Mouse (Mus musculus) limb, embryonic 12.5 days (tissue): ENCODE results near the gene Timm44. TPM values are rescaled to one million over a fixed set of nuclear protein-coding genes. Genes with fewer than 3 reads are reported as not detected.

Experiments
- ATAC-seq: fragments of 200-750 bp; cut with Nextera tagmentation; 2 replicates; pipeline ENCODE4 v1.8.0; 2017; ENCODE audit warnings: low read depth, moderate TSS enrichment; ENCODE audit not compliant: insufficient number of reproducible peaks, insufficient read depth, low FRiP score, low TSS enrichment
- H3K27ac ChIP-seq: fragments of 300-500 bp; sonication (generic); 2 replicates; pipeline ENCODE4 v1.5.1; 2016; ENCODE audit warnings: mild to moderate bottlenecking, moderate library complexity
- H3K27me3 ChIP-seq: fragments of 300-500 bp; sonication (generic); 2 replicates; pipeline ENCODE4 v1.6.1; 2016; ENCODE audit warnings: mild to moderate bottlenecking, moderate library complexity
- H3K36me3 ChIP-seq: fragments of 300-500 bp; sonication (generic); 2 replicates; pipeline ENCODE4 v1.6.1; 2016; ENCODE audit warnings: mild to moderate bottlenecking, moderate library complexity
- H3K4me1 ChIP-seq: fragments of 300-500 bp; sonication (generic); replicated peaks from 2 replicates; pipeline ENCODE4 v1.6.1; 2016
- H3K4me2 ChIP-seq: fragments of 300-500 bp; sonication (generic); 2 replicates; pipeline ENCODE4 v1.6.1; 2016; ENCODE audit warnings: mild to moderate bottlenecking, moderate library complexity
- H3K4me3 ChIP-seq: fragments of 300-500 bp; sonication (generic); replicated peaks from 2 replicates; pipeline ENCODE4 v1.5.1; 2016; ENCODE audit warnings: mild to moderate bottlenecking
- H3K9ac ChIP-seq: fragments of 300-500 bp; sonication (generic); replicated peaks from 2 replicates; pipeline ENCODE4 v1.6.1; 2016; ENCODE audit warnings: mild to moderate bottlenecking, moderate library complexity
- H3K9me3 ChIP-seq: fragments of 300-500 bp; sonication (generic); 2 replicates; pipeline ENCODE4 v1.6.1; 2016; ENCODE audit warnings: mild to moderate bottlenecking, moderate library complexity
- WGBS: fragments of 180-500 bp; shearing (Covaris S2); methylation state at CpG from one replicate; pipeline ENCODE4 v1.1.7; 2016; 5-methylcytosine and 5-hydroxymethylcytosine counted together
- polyA plus RNA-seq: library from polyadenylated mRNA; unstranded; fragments of >200 nt; fragmentation: Nextera tagmentation; extraction: Ambion mirVana; gene quantifications from 2 replicates; pipeline ENCODE4 v1.2.1, GENCODE M21; 2016

Timm44 gene
- polyA plus RNA-seq, 1 experiment from 2014 or later, result 66.7 TPM

- Histone ChIP-seq H3K27ac (no peak overlapping the region), H3K4me1 (peaks cover 38% of the 10 kb centered on the region), H3K4me2 (no peak overlapping the region), H3K4me3 (no peak overlapping the region), H3K9me3 (no peaks in the 10 kb centered on the region), H3K36me3 (peaks cover 60% of the 10 kb centered on the region), H3K27me3 (peaks cover 4% of the 10 kb centered on the region), H3K9ac (no peak overlapping the region)
- ATAC-seq, result peak; percentile 10; the same call in 1 of the 2 replicates
- WGBS, result 33% methylated on average over 26 of the region's 26 CpGs
Observed at GRCm38 (mm10) chr8:4250306-4250970, 25.3 kb downstream of the Timm44 start.

DNA sequence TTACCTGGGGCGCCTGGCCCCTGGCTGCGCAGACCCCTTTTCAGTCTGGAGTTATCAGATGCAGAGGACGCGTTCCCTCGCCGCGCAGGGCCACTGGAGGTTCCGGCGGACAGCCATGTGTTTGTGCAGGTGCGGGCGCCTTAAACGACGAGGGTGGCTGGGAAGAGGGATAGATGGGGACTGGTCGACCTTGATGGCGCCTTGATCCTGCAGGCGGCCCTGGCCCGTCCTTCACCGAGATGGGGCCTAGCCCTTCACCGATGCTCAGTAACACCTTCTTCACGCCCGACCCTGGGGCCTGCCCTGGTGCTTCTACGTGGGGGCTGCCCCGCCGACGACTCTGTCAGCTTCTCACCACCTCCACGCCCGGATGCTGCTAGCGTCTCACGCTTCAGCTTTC lies 26.5 kb downstream of the Timm44 start:
- no peak for ATAC-seq
- WGBS, result 14% methylated on average over 29 of the region's 29 CpGs
- Histone ChIP-seq H3K4me1 (peaks cover 35% of the 10 kb centered on the region), H3K4me3 (peak overlapping the region; percentile 13), H3K4me2 (peak overlapping the region; percentile 27), H3K9me3 (no peaks in the 10 kb centered on the region), H3K36me3 (peaks cover 60% of the 10 kb centered on the region), H3K27me3 (peaks cover 4% of the 10 kb centered on the region), H3K27ac (peak overlapping the region; percentile 72; the same call in 1 of the 2 replicates), H3K9ac (peak overlapping the region; percentile 47; the same call in 1 of the 2 replicates)

- WGBS, result 83% methylated on average over 15 of the region's 15 CpGs
- peaks cover 71% of the 10 kb centered on the region for H3K36me3 ChIP-seq
- no peaks in the 10 kb centered on the region for H3K9me3 ChIP-seq
- ATAC-seq, result no peak
- no peak within 1 kb of the TSS for H3K4me3 ChIP-seq
- H3K27me3 ChIP-seq, result peaks cover 4% of the 10 kb centered on the region
- peak within 1 kb of the TSS; percentile 72; the same call in 1 of the 2 replicates for H3K27ac ChIP-seq
- peak within 1 kb of the TSS; percentile 27; the same call in 1 of the 2 replicates for H3K4me2 ChIP-seq
- H3K9ac ChIP-seq, result peak within 1 kb of the TSS; percentile 47; the same call in 1 of the 2 replicates
- H3K4me1 ChIP-seq, result peaks cover 29% of the 10 kb centered on the region
Observed at GRCm38 (mm10) chr8:4247951-4248540, 27.7 kb downstream of the Timm44 start, which contains the start of gene Tgfbr3l. Gene Tgfbr3l, plus strand, starts transcription at chr8:4248214.

GRCm38 (mm10) chr8:4247241-4247640 lies 28.5 kb downstream of the Timm44 start:
- ATAC-seq, result no peak
- no peak overlapping the region for H3K4me3 ChIP-seq
- H3K4me2 ChIP-seq, result no peak overlapping the region
- no peak overlapping the region for H3K9ac ChIP-seq
- H3K27me3 ChIP-seq, result peaks cover 4% of the 10 kb centered on the region
- peaks cover 25% of the 10 kb centered on the region for H3K4me1 ChIP-seq
- no peak overlapping the region for H3K27ac ChIP-seq
- 93% methylated on average over 8 of the region's 8 CpGs for WGBS
- peaks cover 79% of the 10 kb centered on the region for H3K36me3 ChIP-seq
- no peaks in the 10 kb centered on the region for H3K9me3 ChIP-seq

- no peak overlapping the region for H3K27ac ChIP-seq
- H3K4me3 ChIP-seq, result no peak overlapping the region
- H3K36me3 ChIP-seq, result peaks cover 94% of the 10 kb centered on the region
- no peaks in the 10 kb centered on the region for H3K9me3 ChIP-seq
- ATAC-seq, result no peak
- peaks cover 4% of the 10 kb centered on the region for H3K27me3 ChIP-seq
- 84% methylated on average over 13 of the region's 13 CpGs for WGBS
- H3K4me2 ChIP-seq, result no peak overlapping the region
- peaks cover 22% of the 10 kb centered on the region for H3K4me1 ChIP-seq
- H3K9ac ChIP-seq, result no peak overlapping the region
Observed at GRCm38 (mm10) chr8:4245737-4246136, 30.0 kb downstream of the Timm44 start.

GRCm38 (mm10) chr8:4245061-4245460 lies 30.7 kb downstream of the Timm44 start:
- Histone ChIP-seq H3K9ac (no peak overlapping the region), H3K27ac (no peak overlapping the region), H3K36me3 (peaks cover 94% of the 10 kb centered on the region), H3K4me2 (no peak overlapping the region), H3K4me3 (no peak overlapping the region), H3K9me3 (no peaks in the 10 kb centered on the region), H3K27me3 (peaks cover 4% of the 10 kb centered on the region; the same call in 1 of the 2 replicates), H3K4me1 (peaks cover 21% of the 10 kb centered on the region)
- WGBS, result 92% methylated on average over 5 of the region's 5 CpGs
- ATAC-seq, result no peak

DNA sequence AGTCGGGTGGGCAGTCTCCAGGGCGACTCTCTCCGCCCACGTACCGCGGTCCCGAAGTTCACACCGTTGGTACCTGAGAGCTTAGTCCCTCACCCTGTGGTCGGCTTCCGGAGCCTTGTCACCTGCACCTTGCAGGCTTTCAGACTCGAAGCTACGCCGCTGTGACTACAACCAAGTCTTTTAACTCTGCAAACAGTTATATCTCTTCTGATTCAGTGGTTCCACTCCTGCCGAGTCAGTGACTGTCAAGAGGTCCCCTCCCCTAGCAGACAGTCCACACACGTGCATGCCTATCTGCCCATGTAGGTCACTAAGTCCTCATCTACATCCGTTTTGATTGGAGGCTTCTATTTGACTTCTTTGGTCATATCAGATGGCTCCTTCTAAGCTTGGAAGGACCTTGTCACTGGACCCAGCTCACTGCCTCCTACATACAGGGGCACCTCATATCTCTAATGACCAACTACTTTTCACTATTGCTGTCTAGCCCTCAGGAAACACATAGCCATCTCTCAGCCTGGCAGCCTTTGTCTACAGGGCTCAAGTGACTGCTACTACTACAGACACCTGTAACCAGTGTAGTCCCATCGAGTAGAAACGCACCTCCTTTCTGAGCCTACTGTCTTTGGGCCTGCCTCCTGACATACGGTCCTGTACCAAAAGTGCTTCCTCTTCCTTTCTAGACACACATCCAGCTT lies 36.4 kb downstream of the Timm44 start:
- Histone ChIP-seq H3K36me3 (peaks cover 39% of the 10 kb centered on the region), H3K9me3 (no peaks in the 10 kb centered on the region), H3K27ac (peak overlapping the region; percentile 83; the same call in 1 of the 2 replicates), H3K4me1 (peaks cover 18% of the 10 kb centered on the region), H3K9ac (peak overlapping the region; percentile 77), H3K4me3 (peak overlapping the region; percentile 80), H3K27me3 (no peaks in the 10 kb centered on the region), H3K4me2 (peak overlapping the region; percentile 77)
- peak; percentile 28 for ATAC-seq
- WGBS, result 15% methylated on average over 19 of the region's 19 CpGs

- Histone ChIP-seq H3K9ac (peak within 1 kb of the TSS; percentile 77), H3K4me2 (peak within 1 kb of the TSS; percentile 77), H3K4me3 (peak within 1 kb of the TSS; percentile 80), H3K36me3 (peaks cover 32% of the 10 kb centered on the region), H3K4me1 (peaks cover 18% of the 10 kb centered on the region), H3K9me3 (no peaks in the 10 kb centered on the region), H3K27ac (peak within 1 kb of the TSS; percentile 94), H3K27me3 (no peaks in the 10 kb centered on the region)
- peak; percentile 92 for ATAC-seq
- under 1% methylated on average over 68 of the region's 71 CpGs for WGBS
Observed at GRCm38 (mm10) chr8:4238434-4239192, 37.1 kb downstream of the Timm44 start, which contains the start of the genes Map2k7 and Gm49320. Gene Map2k7, plus strand, starts transcription at chr8:4238740. Gene Gm49320, plus strand, starts transcription at chr8:4238865.

GRCm38 (mm10) chr8:4237814-4238433 lies 37.8 kb downstream of the Timm44 start:
- Histone ChIP-seq H3K9me3 (no peaks in the 10 kb centered on the region), H3K4me2 (peak overlapping the region; percentile 77), H3K4me3 (peak overlapping the region; percentile 80), H3K27me3 (no peaks in the 10 kb centered on the region), H3K36me3 (peaks cover 25% of the 10 kb centered on the region), H3K27ac (peak overlapping the region; percentile 94), H3K9ac (peak overlapping the region; percentile 69), H3K4me1 (peaks cover 18% of the 10 kb centered on the region)
- WGBS, result 26% methylated on average over 15 of the region's 15 CpGs
- peak; percentile 2; the same call in 1 of the 2 replicates for ATAC-seq

GRCm38 (mm10) chr8:4230612-4231351 lies 44.9 kb downstream of the Timm44 start:
- Histone ChIP-seq H3K4me1 (peaks cover 6% of the 10 kb centered on the region), H3K27ac (no peak overlapping the region), H3K9ac (no peak overlapping the region), H3K9me3 (no peaks in the 10 kb centered on the region), H3K36me3 (no peaks in the 10 kb centered on the region), H3K4me2 (no peak overlapping the region), H3K27me3 (peaks cover 29% of the 10 kb centered on the region), H3K4me3 (no peak overlapping the region)
- WGBS, result 59% methylated on average over 10 of the region's 10 CpGs
- no peak for ATAC-seq
